Mouse (Mus musculus) hindbrain, embryonic 14.5 days (tissue): ENCODE data around the gene Gm5800. TPM values are rescaled to one million over a fixed set of nuclear protein-coding genes. Genes with fewer than 3 reads are reported as not detected.

Experiments
- polyA plus RNA-seq: library from polyadenylated mRNA; unstranded; fragments of >200 nt; fragmentation: Nextera tagmentation; extraction: Ambion mirVana; gene quantifications from 2 replicates; pipeline ENCODE4 v1.2.1, GENCODE M21; 2014

The Gm5800 gene
- polyA plus RNA-seq, 1 experiment from 2014 or later, result not detected

Other genes starting within 250 kb of the Gm5800 start
- not detected in 2 replicates for gene Gm5622, start 164.4 kb downstream of the Gm5800 start, polyA plus RNA-seq
- not detected in 2 replicates for gene Gm17175, start 143.1 kb downstream of the Gm5800 start, polyA plus RNA-seq
- gene Gm17174, start 125.0 kb downstream of the Gm5800 start, polyA plus RNA-seq, result not detected in 2 replicates
- not detected in 2 replicates for gene Gm17078, start 105.9 kb downstream of the Gm5800 start, polyA plus RNA-seq
- not detected in 2 replicates for gene Gm4181, start 81.5 kb downstream of the Gm5800 start, polyA plus RNA-seq
- gene Gm17079, start 21.7 kb downstream of the Gm5800 start, polyA plus RNA-seq, result not detected in 2 replicates
- gene Ang4, start 56.4 kb upstream of the Gm5800 start, polyA plus RNA-seq, result not detected in 2 replicates
- not detected in 2 replicates for gene AY358078, start 82.9 kb upstream of the Gm5800 start, polyA plus RNA-seq
- not detected in 2 replicates for gene Ear6, start 136.5 kb upstream of the Gm5800 start, polyA plus RNA-seq
- 76.0 and 87.5 TPM in 2 replicates for gene Mettl17, start 167.7 kb upstream of the Gm5800 start, polyA plus RNA-seq
- 0.95 and 1.5 TPM in 2 replicates for gene Slc39a2, start 175.7 kb upstream of the Gm5800 start, polyA plus RNA-seq
- gene Ndrg2, start 197.0 kb upstream of the Gm5800 start, polyA plus RNA-seq, result 165 and 190 TPM in 2 replicates
- not detected in 2 replicates for gene Tppp2, start 201.2 kb upstream of the Gm5800 start, polyA plus RNA-seq
- gene Rnase13, start 205.6 kb upstream of the Gm5800 start, polyA plus RNA-seq, result not detected in 2 replicates